Mouse (Mus musculus): ENCODE results near the gene Epop. TPM values are rescaled to one million over a fixed set of nuclear protein-coding genes. Genes with fewer than 3 reads are reported as not detected.

Gene Epop
- polyA plus RNA-seq, 1 experiment from 2014 or later = 0.77 TPM

- Histone ChIP-seq H3K9me3 (ENCODE audit: control insufficient read depth, low read length) (no peaks in the 10 kb centered on the region), H3K4me2 (ENCODE audit: low read length) (no peak overlapping the region), H3K4me1 (ENCODE audit: control insufficient read depth in 2 of 2, insufficient read depth in 2 of 2, low read length in 2 of 2) (peaks cover 0 to 2% of the 10 kb centered on the region in 2 experiments; a peak in 1 of 4 replicates), H3K4me3 (ENCODE audit: control insufficient read depth in 1 of 2, insufficient read depth in 1 of 2, low read depth in 1 of 2, low read length in 2 of 2) (no peak overlapping the region), H3K27me3 (ENCODE audit: control insufficient read depth, insufficient read depth, low read length) (peaks cover 6% of the 10 kb centered on the region), H3K9ac (ENCODE audit: low read length) (no peak overlapping the region), H3K36me3 (ENCODE audit: control insufficient read depth, insufficient read depth, low read length) (no peaks in the 10 kb centered on the region), H3K27ac (replicated peaks in 1 of 2; ENCODE audit: control insufficient read depth in 1 of 2, insufficient read depth in 1 of 2, low read depth in 2 of 2, low read length in 2 of 2) (no peak overlapping the region)
- WGBS = 58% methylated on average over 10 of the region's 10 CpGs
- no peak for ATAC-seq (ENCODE audit: insufficient number of reproducible peaks, insufficient read depth, low FRiP score, low read depth)
Observed at GRCm38 (mm10) chr11:97603891-97604290, 25.6 kb downstream of the Epop start.

DNA sequence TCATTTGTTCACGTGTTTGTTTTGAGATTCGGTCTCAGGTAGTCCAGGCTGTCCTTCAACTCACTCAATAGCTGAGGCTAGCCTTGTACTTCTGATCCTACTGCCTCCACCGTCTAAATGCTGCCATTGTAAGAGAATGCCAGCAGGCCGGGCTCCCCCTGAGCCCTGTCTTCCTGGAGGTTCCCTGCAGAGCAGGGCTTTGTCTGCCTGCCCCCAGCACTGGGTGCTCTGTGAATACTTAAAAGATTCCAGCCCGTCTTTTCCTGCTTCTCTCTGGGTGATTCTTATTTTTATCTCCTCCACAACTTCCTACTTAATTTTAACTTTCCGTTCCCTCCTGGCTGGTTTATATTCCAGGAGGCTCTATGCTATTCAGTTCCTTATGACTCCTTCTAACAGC, 27.3 kb downstream of the Epop start:
- Histone ChIP-seq H3K27me3 (ENCODE audit: control insufficient read depth, insufficient read depth, low read length) (peaks cover 6% of the 10 kb centered on the region), H3K4me3 (ENCODE audit: control insufficient read depth in 1 of 2, insufficient read depth in 1 of 2, low read depth in 1 of 2, low read length in 2 of 2) (no peak overlapping the region), H3K9me3 (ENCODE audit: control insufficient read depth, low read length) (no peaks in the 10 kb centered on the region), H3K4me1 (ENCODE audit: control insufficient read depth in 2 of 2, insufficient read depth in 2 of 2, low read length in 2 of 2) (peaks cover 0 to 2% of the 10 kb centered on the region in 2 experiments; a peak in 1 of 4 replicates), H3K36me3 (ENCODE audit: control insufficient read depth, insufficient read depth, low read length) (no peaks in the 10 kb centered on the region), H3K9ac (ENCODE audit: low read length) (no peak overlapping the region), H3K27ac (replicated peaks in 1 of 2; ENCODE audit: control insufficient read depth in 1 of 2, insufficient read depth in 1 of 2, low read depth in 2 of 2, low read length in 2 of 2) (peak overlapping the region in 1 of 2 experiments; percentile 53; a peak in 2 of 4 replicates), H3K4me2 (ENCODE audit: low read length) (no peak overlapping the region)
- 28% methylated on average over 6 of the region's 6 CpGs for WGBS
- ATAC-seq (ENCODE audit: insufficient number of reproducible peaks, insufficient read depth, low FRiP score, low read depth) = no peak

DNA sequence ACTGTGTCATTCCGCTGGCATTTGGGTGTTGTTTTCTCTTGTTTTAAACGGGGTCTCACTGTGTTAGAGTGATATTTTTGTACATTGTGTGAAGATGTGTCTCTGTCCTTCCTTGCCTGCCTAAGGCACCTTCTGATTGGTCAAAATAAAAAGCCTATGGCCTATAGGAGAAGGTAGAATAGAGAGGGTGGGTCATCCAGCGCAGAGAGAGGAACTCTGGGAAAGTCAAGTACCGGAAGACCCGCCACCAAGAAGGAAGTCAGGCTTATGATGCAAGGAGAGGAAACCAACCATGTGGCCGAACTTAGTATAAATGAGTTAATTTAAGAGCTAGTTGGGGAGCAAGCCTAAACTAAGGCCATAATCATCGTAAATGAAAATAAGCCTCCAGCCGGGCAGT, 30.4 kb downstream of the Epop start:
- ATAC-seq (ENCODE audit: insufficient number of reproducible peaks, insufficient read depth, low FRiP score, low read depth) = no peak
- H3K4me2 ChIP-seq (ENCODE audit: low read length) = no peak overlapping the region
- H3K4me3 ChIP-seq (ENCODE audit: control insufficient read depth in 1 of 2, insufficient read depth in 1 of 2, low read depth in 1 of 2, low read length in 2 of 2) = no peak overlapping the region
- H3K27me3 ChIP-seq (ENCODE audit: control insufficient read depth, insufficient read depth, low read length) = peaks cover 2% of the 10 kb centered on the region; the same call in 1 of the 2 replicates
- H3K4me1 ChIP-seq (ENCODE audit: control insufficient read depth in 2 of 2, insufficient read depth in 2 of 2, low read length in 2 of 2) = peaks cover 0 to 2% of the 10 kb centered on the region in 2 experiments; a peak in 1 of 4 replicates
- WGBS = 81% methylated on average over 8 of the region's 8 CpGs
- H3K9me3 ChIP-seq (ENCODE audit: control insufficient read depth, low read length) = no peaks in the 10 kb centered on the region; the same call in 1 of the 2 replicates
- no peak overlapping the region for H3K9ac ChIP-seq (ENCODE audit: low read length)
- no peak overlapping the region for H3K27ac ChIP-seq (replicated peaks in 1 of 2; ENCODE audit: control insufficient read depth in 1 of 2, insufficient read depth in 1 of 2, low read depth in 2 of 2, low read length in 2 of 2)
- no peaks in the 10 kb centered on the region for H3K36me3 ChIP-seq (ENCODE audit: control insufficient read depth, insufficient read depth, low read length)

- H3K4me2 ChIP-seq (ENCODE audit: low read length) = no peak overlapping the region
- H3K36me3 ChIP-seq (ENCODE audit: control insufficient read depth, insufficient read depth, low read length) = no peaks in the 10 kb centered on the region
- H3K4me3 ChIP-seq (ENCODE audit: control insufficient read depth in 1 of 2, insufficient read depth in 1 of 2, low read depth in 1 of 2, low read length in 2 of 2) = no peak overlapping the region
- no peaks in the 10 kb centered on the region; the same call in 1 of the 2 replicates for H3K9me3 ChIP-seq (ENCODE audit: control insufficient read depth, low read length)
- H3K27ac ChIP-seq (replicated peaks in 1 of 2; ENCODE audit: control insufficient read depth in 1 of 2, insufficient read depth in 1 of 2, low read depth in 2 of 2, low read length in 2 of 2) = no peak overlapping the region
- H3K9ac ChIP-seq (ENCODE audit: low read length) = no peak overlapping the region
- no peaks in the 10 kb centered on the region for H3K4me1 ChIP-seq (ENCODE audit: control insufficient read depth in 2 of 2, insufficient read depth in 2 of 2, low read length in 2 of 2)
- H3K27me3 ChIP-seq (ENCODE audit: control insufficient read depth, insufficient read depth, low read length) = peaks cover 2% of the 10 kb centered on the region; the same call in 1 of the 2 replicates
- 68% methylated on average over 10 of the region's 10 CpGs for WGBS
- no peak; the same call in 1 of the 2 replicates for ATAC-seq (ENCODE audit: insufficient number of reproducible peaks, insufficient read depth, low FRiP score, low read depth)
Observed at GRCm38 (mm10) chr11:97597945-97598691, 31.4 kb downstream of the Epop start.

DNA sequence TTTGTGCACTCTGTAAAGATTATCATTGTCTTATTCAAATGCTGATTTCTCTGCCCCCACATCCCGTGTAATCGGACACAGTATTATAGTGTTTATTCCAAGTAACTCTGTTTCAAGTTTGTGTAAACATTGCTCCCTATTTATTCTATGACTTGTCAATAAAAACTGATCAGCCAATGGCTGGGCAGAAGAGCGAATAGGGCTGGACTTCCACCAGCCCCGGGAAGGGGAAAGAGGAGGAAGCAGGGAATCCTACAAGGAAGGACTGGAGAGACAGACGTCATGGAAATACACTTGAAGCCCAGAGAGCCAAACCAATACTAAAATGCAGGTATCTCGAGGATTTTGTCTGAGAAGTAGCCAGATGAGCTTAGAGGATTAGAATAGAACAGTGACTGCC, 35.4 kb downstream of the Epop start:
- H3K36me3 ChIP-seq (ENCODE audit: control insufficient read depth, insufficient read depth, low read length) = no peaks in the 10 kb centered on the region
- no peak overlapping the region for H3K27ac ChIP-seq (replicated peaks in 1 of 2; ENCODE audit: control insufficient read depth in 1 of 2, insufficient read depth in 1 of 2, low read depth in 2 of 2, low read length in 2 of 2)
- H3K9ac ChIP-seq (ENCODE audit: low read length) = no peak overlapping the region
- no peak for ATAC-seq (ENCODE audit: insufficient number of reproducible peaks, insufficient read depth, low FRiP score, low read depth)
- no peak overlapping the region for H3K4me3 ChIP-seq (ENCODE audit: control insufficient read depth in 1 of 2, insufficient read depth in 1 of 2, low read depth in 1 of 2, low read length in 2 of 2)
- H3K4me2 ChIP-seq (ENCODE audit: low read length) = no peak overlapping the region
- H3K9me3 ChIP-seq (ENCODE audit: control insufficient read depth, low read length) = no peaks in the 10 kb centered on the region; the same call in 1 of the 2 replicates
- H3K27me3 ChIP-seq (ENCODE audit: control insufficient read depth, insufficient read depth, low read length) = no peaks in the 10 kb centered on the region
- H3K4me1 ChIP-seq (ENCODE audit: control insufficient read depth in 2 of 2, insufficient read depth in 2 of 2, low read length in 2 of 2) = 0 out of 4 replicates have a peak, but pooled peaks cover 0 to 4% of the 10 kb centered on the region in 2 experiments
- WGBS = 43% methylated on average over 6 of the region's 6 CpGs

GRCm38 (mm10) chr11:97591910-97592309, 37.6 kb downstream of the Epop start:
- Histone ChIP-seq H3K9me3 (ENCODE audit: control insufficient read depth, low read length) (no peaks in the 10 kb centered on the region; the same call in 1 of the 2 replicates), H3K4me1 (ENCODE audit: control insufficient read depth in 2 of 2, insufficient read depth in 2 of 2, low read length in 2 of 2) (0 out of 4 replicates have a peak, but pooled peaks cover 0 to 4% of the 10 kb centered on the region in 2 experiments), H3K4me3 (ENCODE audit: control insufficient read depth in 1 of 2, insufficient read depth in 1 of 2, low read depth in 1 of 2, low read length in 2 of 2) (no peak overlapping the region), H3K9ac (ENCODE audit: low read length) (no peak overlapping the region), H3K27me3 (ENCODE audit: control insufficient read depth, insufficient read depth, low read length) (no peaks in the 10 kb centered on the region), H3K4me2 (ENCODE audit: low read length) (no peak overlapping the region), H3K36me3 (ENCODE audit: control insufficient read depth, insufficient read depth, low read length) (no peaks in the 10 kb centered on the region), H3K27ac (replicated peaks in 1 of 2; ENCODE audit: control insufficient read depth in 1 of 2, insufficient read depth in 1 of 2, low read depth in 2 of 2, low read length in 2 of 2) (no peak overlapping the region)
- WGBS = 54% methylated on average over 5 of the region's 5 CpGs
- ATAC-seq (ENCODE audit: insufficient number of reproducible peaks, insufficient read depth, low FRiP score, low read depth) = no peak

DNA sequence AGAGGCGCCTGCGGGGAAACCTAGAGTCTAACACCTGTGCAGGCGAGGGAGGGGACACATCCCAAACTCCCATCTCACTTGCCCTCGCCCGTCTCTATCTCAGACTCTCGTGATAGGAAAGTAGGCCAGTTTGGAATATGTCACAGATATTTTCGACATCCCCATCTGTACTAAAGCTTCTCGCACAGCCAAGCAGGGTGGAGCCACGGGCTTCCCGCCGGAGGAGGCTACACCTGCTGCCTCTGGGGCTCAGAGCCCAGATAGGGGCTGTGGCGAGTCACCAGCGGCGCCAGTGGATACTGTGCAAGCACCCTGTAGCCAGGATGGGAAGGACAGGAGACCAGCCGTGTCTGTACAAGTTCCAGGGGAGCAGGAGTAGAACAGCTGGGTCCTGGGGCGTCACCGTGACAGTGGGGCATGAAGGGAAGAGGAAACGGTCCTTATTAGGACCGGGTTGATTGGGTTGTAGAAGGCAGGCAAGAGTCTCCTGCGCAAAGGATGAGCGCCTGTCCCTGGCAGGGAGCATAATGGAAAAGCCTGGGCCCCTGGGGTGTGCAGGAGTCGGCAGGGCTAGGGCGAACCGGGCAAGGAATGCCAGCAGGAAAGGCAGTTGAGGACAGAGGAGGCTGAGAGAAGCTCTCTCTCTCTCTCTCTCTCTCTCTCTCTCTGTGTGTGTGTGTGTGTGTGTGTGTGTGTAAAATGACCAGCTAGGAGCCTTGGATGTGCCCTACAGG, 39.1 kb downstream of the Epop start:
- no peak for ATAC-seq (ENCODE audit: insufficient number of reproducible peaks, insufficient read depth, low FRiP score, low read depth)
- H3K27me3 ChIP-seq (ENCODE audit: control insufficient read depth, insufficient read depth, low read length) = no peaks in the 10 kb centered on the region
- H3K4me3 ChIP-seq (ENCODE audit: control insufficient read depth in 1 of 2, insufficient read depth in 1 of 2, low read depth in 1 of 2, low read length in 2 of 2) = no peak overlapping the region
- H3K4me1 ChIP-seq (ENCODE audit: control insufficient read depth in 2 of 2, insufficient read depth in 2 of 2, low read length in 2 of 2) = peaks cover 0 to 7% of the 10 kb centered on the region in 2 experiments; a peak in 2 of 4 replicates
- H3K9me3 ChIP-seq (ENCODE audit: control insufficient read depth, low read length) = no peaks in the 10 kb centered on the region; the same call in 1 of the 2 replicates
- H3K9ac ChIP-seq (ENCODE audit: low read length) = no peak overlapping the region
- 33% methylated on average over 24 of the region's 24 CpGs for WGBS
- H3K36me3 ChIP-seq (ENCODE audit: control insufficient read depth, insufficient read depth, low read length) = no peaks in the 10 kb centered on the region
- H3K27ac ChIP-seq (replicated peaks in 1 of 2; ENCODE audit: control insufficient read depth in 1 of 2, insufficient read depth in 1 of 2, low read depth in 2 of 2, low read length in 2 of 2) = no peak overlapping the region
- no peak overlapping the region for H3K4me2 ChIP-seq (ENCODE audit: low read length)

Data from heart, embryonic 14.5 days (tissue).